Mouse (Mus musculus) C2C12 (cell line): ENCODE data around the gene Gm20388.

ENCODE experiments used
- CTCF ChIP-seq: IDR thresholded peaks from one replicate; pipeline ENCODE4 v1.5.1; 2011; ENCODE audit not compliant: control insufficient read depth, insufficient read depth, insufficient read length
- MAX ChIP-seq: IDR thresholded peaks from one replicate; pipeline ENCODE4 v1.6.1; 2011; ENCODE audit warnings: mild to moderate bottlenecking, control low read depth
- MYOG ChIP-seq: IDR thresholded peaks from one replicate; pipeline ENCODE4 v1.6.1; 2011; ENCODE audit not compliant: control insufficient read depth, insufficient read length; ENCODE audit errors: extremely low read depth
- USF1 ChIP-seq: IDR thresholded peaks from one replicate; pipeline ENCODE4 v1.6.1; 2011; ENCODE audit warnings: low read depth, mild to moderate bottlenecking, control low read depth, moderate library complexity

- TF ChIP-seq CTCF = no peak
- no peak for TF ChIP-seq MAX
- no peak for TF ChIP-seq USF1
- TF ChIP-seq MYOG = no peak
Observed at GRCm38 (mm10) chr8:124277951-124278910, 4367.6 kb downstream of the Gm20388 start.
